Mouse (Mus musculus): ENCODE data around the gene Six1.

Gene Six1

GRCm38 (mm10) chr12:73049520-73050225 lies 4.0 kb downstream of the Six1 start:
- no peak for DNase-seq (ENCODE audit: low spot score)

GRCm38 (mm10) chr12:73048537-73048936 lies 5.2 kb downstream of the Six1 start:
- DNase-seq (ENCODE audit: low spot score), result no peak

- DNase-seq (ENCODE audit: low spot score), result no peak
Measured at GRCm38 (mm10) chr12:73047576-73047975, 6.1 kb downstream of the Six1 start.

- no peak for DNase-seq (ENCODE audit: low spot score)
Measured at GRCm38 (mm10) chr12:73046607-73047180, 7.0 kb downstream of the Six1 start.

- DNase-seq (ENCODE audit: low spot score), result no peak
Measured at GRCm38 (mm10) chr12:73045724-73046606, 7.7 kb downstream of the Six1 start.

GRCm38 (mm10) chr12:73045046-73045723 lies 8.5 kb downstream of the Six1 start:
- no peak for DNase-seq (ENCODE audit: low spot score)

GRCm38 (mm10) chr12:73044221-73045045 lies 9.3 kb downstream of the Six1 start:
- no peak for DNase-seq (ENCODE audit: low spot score)

GRCm38 (mm10) chr12:73043396-73044167 lies 10.1 kb downstream of the Six1 start:
- no peak for DNase-seq (ENCODE audit: low spot score)

- no peak for DNase-seq (ENCODE audit: low spot score)
Measured at GRCm38 (mm10) chr12:73042903-73043302, 10.8 kb downstream of the Six1 start.

GRCm38 (mm10) chr12:73042406-73042805 lies 11.3 kb downstream of the Six1 start:
- DNase-seq (ENCODE audit: low spot score), result no peak

GRCm38 (mm10) chr12:73041256-73041630 lies 12.4 kb downstream of the Six1 start:
- no peak for DNase-seq (ENCODE audit: low spot score)

- no peak for DNase-seq (ENCODE audit: low spot score)
Measured at GRCm38 (mm10) chr12:73040563-73041255, 13.0 kb downstream of the Six1 start.

GRCm38 (mm10) chr12:73039939-73040562 lies 13.6 kb downstream of the Six1 start:
- no peak for DNase-seq (ENCODE audit: low spot score)

- no peak for DNase-seq (ENCODE audit: low spot score)
Measured at GRCm38 (mm10) chr12:73038992-73039938, 14.4 kb downstream of the Six1 start.

- no peak for DNase-seq (ENCODE audit: low spot score)
Measured at GRCm38 (mm10) chr12:73038441-73038991, 15.2 kb downstream of the Six1 start.

- no peak for DNase-seq (ENCODE audit: low spot score)
Measured at GRCm38 (mm10) chr12:73037385-73038160, 16.1 kb downstream of the Six1 start.

Measured in urinary bladder, postnatal 10 days (tissue).